Mouse (Mus musculus): ENCODE data around the gene Caln1.

Caln1 gene

GRCm38 (mm10) chr5:130813089-130813488 lies 443.8 kb downstream of the Caln1 start:
- no peak for DNase-seq (ENCODE audit: low read depth)

GRCm38 (mm10) chr5:130815352-130815751 lies 446.1 kb downstream of the Caln1 start:
- no peak for DNase-seq (ENCODE audit: low read depth)

GRCm38 (mm10) chr5:130820021-130820648 lies 450.9 kb downstream of the Caln1 start:
- no peak for DNase-seq (ENCODE audit: low read depth)

GRCm38 (mm10) chr5:130820661-130821060 lies 451.4 kb downstream of the Caln1 start:
- DNase-seq (ENCODE audit: low read depth), result no peak

GRCm38 (mm10) chr5:130825797-130826196 lies 456.5 kb downstream of the Caln1 start:
- DNase-seq (ENCODE audit: low read depth), result no peak

GRCm38 (mm10) chr5:130848562-130848961 lies 479.3 kb downstream of the Caln1 start:
- DNase-seq (ENCODE audit: low read depth), result no peak

- DNase-seq (ENCODE audit: low read depth), result no peak
These were observed 480.4 kb downstream of the Caln1 start for GRCm38 (mm10) chr5:130849610-130850009.

GRCm38 (mm10) chr5:130852182-130852581 lies 482.9 kb downstream of the Caln1 start:
- no peak for DNase-seq (ENCODE audit: low read depth)

- DNase-seq (ENCODE audit: low read depth), result peak; percentile 66
These were observed 484.1 kb downstream of the Caln1 start for GRCm38 (mm10) chr5:130853371-130853770.

- no peak for DNase-seq (ENCODE audit: low read depth)
These were observed 485.2 kb downstream of the Caln1 start for GRCm38 (mm10) chr5:130854430-130854829.

- DNase-seq (ENCODE audit: low read depth), result peak; percentile 46
These were observed 488.9 kb downstream of the Caln1 start for GRCm38 (mm10) chr5:130858148-130858547.

GRCm38 (mm10) chr5:130858706-130859105 lies 489.5 kb downstream of the Caln1 start:
- DNase-seq (ENCODE audit: low read depth), result no peak

- no peak for DNase-seq (ENCODE audit: low read depth)
These were observed 490.5 kb downstream of the Caln1 start for GRCm38 (mm10) chr5:130859736-130860135.

GRCm38 (mm10) chr5:130862302-130862701 lies 493.0 kb downstream of the Caln1 start:
- DNase-seq (ENCODE audit: low read depth), result no peak

- no peak for DNase-seq (ENCODE audit: low read depth)
These were observed 500.6 kb downstream of the Caln1 start for GRCm38 (mm10) chr5:130869869-130870268.

- DNase-seq (ENCODE audit: low read depth), result no peak
These were observed 501.8 kb downstream of the Caln1 start for GRCm38 (mm10) chr5:130871086-130871485.

GRCm38 (mm10) chr5:130875391-130875790 lies 506.1 kb downstream of the Caln1 start:
- no peak for DNase-seq (ENCODE audit: low read depth)

GRCm38 (mm10) chr5:130880331-130880730 lies 511.1 kb downstream of the Caln1 start:
- no peak for DNase-seq (ENCODE audit: low read depth)

- no peak for DNase-seq (ENCODE audit: low read depth)
These were observed 522.5 kb downstream of the Caln1 start for GRCm38 (mm10) chr5:130891735-130892134.

- no peak for DNase-seq (ENCODE audit: low read depth)
These were observed 526.7 kb downstream of the Caln1 start for GRCm38 (mm10) chr5:130895991-130896390.

All from c-Kit-positive CD71-negative TER-119-negative erythroid progenitor cells, embryonic 14.5 days (primary cell).